Mouse (Mus musculus): Measurements from ENCODE around the gene Nme2. TPM values are rescaled to one million over a fixed set of nuclear protein-coding genes. Genes with fewer than 3 reads are reported as not detected.

Gene Nme2
- polyA plus RNA-seq, 1 experiment from 2014 or later, result 155 TPM

DNA sequence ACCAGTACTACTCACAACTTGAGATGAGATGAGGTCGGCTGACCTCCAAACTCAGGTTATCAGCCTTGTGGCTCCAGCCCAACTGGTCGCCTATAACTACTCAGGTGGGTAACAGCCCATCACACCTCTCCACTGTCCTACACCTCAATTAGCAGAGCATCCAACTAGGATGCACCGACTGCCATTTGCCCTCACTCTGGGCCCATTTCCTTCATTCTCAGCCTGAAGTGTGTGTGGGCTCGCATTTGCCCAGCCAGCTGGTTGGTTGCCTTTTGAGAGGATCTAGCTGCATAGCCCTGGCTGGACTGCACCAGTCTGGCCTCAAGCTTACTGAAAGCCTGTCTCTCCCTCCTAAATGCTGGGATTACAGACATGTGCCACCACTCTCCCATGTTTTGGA is 1.7 kb upstream of the Nme2 start:
- Histone ChIP-seq H3K27ac (ENCODE audit: low read depth, low read length) (no peak overlapping the region), H3K4me1 (replicated peaks; ENCODE audit: control insufficient read depth, insufficient read depth, low read length) (peaks cover 5% of the 10 kb centered on the region; the same call in 1 of the 2 replicates), H3K4me3 (ENCODE audit: low read depth, low read length) (no peak overlapping the region), H3K27me3 (ENCODE audit: control insufficient read depth, insufficient read depth, low read length) (no peaks in the 10 kb centered on the region), H3K9ac (ENCODE audit: low read length) (no peak overlapping the region), H3K4me2 (ENCODE audit: low read depth, low read length, severe bottlenecking) (no peak overlapping the region), H3K36me3 (ENCODE audit: control insufficient read depth, insufficient read depth, low read length) (peaks cover 10% of the 10 kb centered on the region; the same call in 1 of the 2 replicates), H3K9me3 (ENCODE audit: control insufficient read depth, low read length) (no peaks in the 10 kb centered on the region)
- ATAC-seq (replicated peaks; ENCODE audit: low FRiP score), result no peak
- DNase-seq (ENCODE audit: low spot score), result no peak
- 87% methylated on average over 4 of the region's 4 CpGs for WGBS

DNA sequence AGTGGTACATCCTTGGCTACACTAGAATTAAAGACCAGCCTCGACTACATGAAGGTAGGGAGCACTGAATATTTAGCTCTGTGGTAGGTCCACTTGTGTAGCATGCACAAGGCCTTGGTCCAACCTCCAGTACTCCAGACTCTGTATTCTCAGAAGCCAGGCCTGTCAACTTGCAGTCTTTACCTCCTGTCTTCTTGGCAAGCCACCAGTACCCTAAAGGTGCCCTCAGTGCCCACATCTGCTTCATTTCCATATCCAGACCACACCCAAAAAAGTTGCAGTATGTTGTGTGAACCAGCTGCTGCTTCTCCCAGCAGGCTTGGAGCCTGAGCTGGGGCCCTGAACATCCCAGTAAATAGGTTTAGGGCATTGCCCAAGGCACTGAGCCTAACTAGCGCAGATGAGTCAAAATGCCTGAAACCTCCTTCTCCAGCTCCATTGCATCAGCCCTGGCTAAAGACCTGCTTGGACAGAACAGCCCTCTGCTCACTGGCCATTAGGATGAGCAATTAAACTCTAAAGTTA is 1.0 kb upstream of the Nme2 start:
- H3K4me2 ChIP-seq (ENCODE audit: low read depth, low read length, severe bottlenecking), result no peak overlapping the region
- ATAC-seq (replicated peaks; ENCODE audit: low FRiP score), result no peak
- DNase-seq (ENCODE audit: low spot score), result no peak
- H3K4me1 ChIP-seq (replicated peaks; ENCODE audit: control insufficient read depth, insufficient read depth, low read length), result peaks cover 5% of the 10 kb centered on the region; the same call in 1 of the 2 replicates
- H3K4me3 ChIP-seq (ENCODE audit: low read depth, low read length), result no peak overlapping the region
- no peak overlapping the region for H3K9ac ChIP-seq (ENCODE audit: low read length)
- no peaks in the 10 kb centered on the region for H3K9me3 ChIP-seq (ENCODE audit: control insufficient read depth, low read length)
- no peaks in the 10 kb centered on the region for H3K27me3 ChIP-seq (ENCODE audit: control insufficient read depth, insufficient read depth, low read length)
- WGBS, result 88% methylated on average over 2 of the region's 2 CpGs
- H3K36me3 ChIP-seq (ENCODE audit: control insufficient read depth, insufficient read depth, low read length), result peaks cover 8% of the 10 kb centered on the region; the same call in 1 of the 2 replicates
- no peak overlapping the region for H3K27ac ChIP-seq (ENCODE audit: low read depth, low read length)

GRCm38 (mm10) chr11:93955256-93956150 is 556 bp downstream of the Nme2 start:
- WGBS, result under 1% methylated on average over 67 of the region's 67 CpGs
- H3K4me3 ChIP-seq (ENCODE audit: low read depth, low read length), result peak overlapping the region; percentile 64
- H3K9me3 ChIP-seq (ENCODE audit: control insufficient read depth, low read length), result no peaks in the 10 kb centered on the region
- peaks cover 8% of the 10 kb centered on the region; the same call in 1 of the 2 replicates for H3K36me3 ChIP-seq (ENCODE audit: control insufficient read depth, insufficient read depth, low read length)
- peaks cover 5% of the 10 kb centered on the region; the same call in 1 of the 2 replicates for H3K4me1 ChIP-seq (replicated peaks; ENCODE audit: control insufficient read depth, insufficient read depth, low read length)
- DNase-seq (ENCODE audit: low spot score) (peak; percentile 97), ATAC-seq (replicated peaks; ENCODE audit: low FRiP score) (peak; percentile 98)
- H3K27ac ChIP-seq (ENCODE audit: low read depth, low read length), result peak overlapping the region; percentile 87
- peak overlapping the region; percentile 86 for H3K4me2 ChIP-seq (ENCODE audit: low read depth, low read length, severe bottlenecking)
- no peaks in the 10 kb centered on the region for H3K27me3 ChIP-seq (ENCODE audit: control insufficient read depth, insufficient read depth, low read length)
- H3K9ac ChIP-seq (ENCODE audit: low read length), result peak overlapping the region; percentile 79

DNA sequence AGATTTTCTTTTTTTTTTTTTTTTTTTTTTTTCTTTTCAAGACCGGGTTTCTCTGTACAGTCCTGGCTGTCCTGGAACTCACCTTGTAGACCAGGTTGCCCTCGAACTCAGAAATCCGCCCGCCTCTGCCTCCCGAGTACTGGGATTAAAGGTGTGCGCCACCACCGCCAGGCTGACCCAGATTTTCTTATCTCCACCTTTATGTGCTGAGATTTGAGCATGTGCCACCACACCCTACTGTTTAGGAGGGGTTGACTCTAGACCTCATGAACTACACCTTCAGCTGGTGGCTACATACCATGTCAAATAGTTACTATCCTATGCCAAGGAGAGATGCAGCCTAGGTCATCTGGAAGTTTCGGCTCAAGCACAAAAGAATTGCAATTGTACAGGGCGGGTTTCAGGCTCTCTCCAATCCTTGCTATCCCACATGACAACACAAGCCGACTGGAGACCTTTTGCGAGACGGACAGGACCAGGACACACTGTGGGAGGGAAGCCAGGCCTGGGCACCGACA is 1.3 kb downstream of the Nme2 start:
- Histone ChIP-seq H3K4me3 (ENCODE audit: low read depth, low read length) (peak overlapping the region; percentile 64), H3K27ac (ENCODE audit: low read depth, low read length) (peak overlapping the region; percentile 87; the same call in 1 of the 2 replicates), H3K9ac (ENCODE audit: low read length) (peak overlapping the region; percentile 79), H3K9me3 (ENCODE audit: control insufficient read depth, low read length) (no peaks in the 10 kb centered on the region), H3K4me2 (ENCODE audit: low read depth, low read length, severe bottlenecking) (peak overlapping the region; percentile 86), H3K36me3 (ENCODE audit: control insufficient read depth, insufficient read depth, low read length) (peaks cover 6% of the 10 kb centered on the region; the same call in 1 of the 2 replicates), H3K27me3 (ENCODE audit: control insufficient read depth, insufficient read depth, low read length) (no peaks in the 10 kb centered on the region), H3K4me1 (replicated peaks; ENCODE audit: control insufficient read depth, insufficient read depth, low read length) (peaks cover 5% of the 10 kb centered on the region; the same call in 1 of the 2 replicates)
- 42% methylated on average over 13 of the region's 13 CpGs for WGBS
- DNase-seq (ENCODE audit: low spot score) (no peak), ATAC-seq (replicated peaks; ENCODE audit: low FRiP score) (peak; percentile 43)

DNA sequence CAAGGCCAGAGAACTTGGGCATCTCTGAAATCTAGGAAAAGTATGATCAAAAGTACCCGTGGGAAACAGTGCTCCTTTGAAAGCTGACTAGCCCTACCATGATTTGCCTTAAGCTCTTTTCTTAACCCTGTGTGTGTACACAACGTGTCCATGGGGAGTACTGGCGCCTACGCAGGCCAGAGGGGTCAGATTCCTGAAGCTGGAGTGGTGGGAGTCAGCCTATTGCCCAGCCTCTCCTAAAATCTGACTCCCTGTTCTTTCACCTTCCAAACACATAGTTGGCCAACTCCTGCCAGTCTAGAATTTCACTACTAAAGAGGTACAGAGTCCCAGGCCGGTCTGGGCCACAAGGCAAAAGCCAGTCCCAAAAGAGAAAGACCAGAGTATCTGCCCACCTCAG is 3.7 kb downstream of the Nme2 start:
- Histone ChIP-seq H3K27ac (ENCODE audit: low read depth, low read length) (no peak overlapping the region), H3K36me3 (ENCODE audit: control insufficient read depth, insufficient read depth, low read length) (no peaks in the 10 kb centered on the region; the same call in 1 of the 2 replicates), H3K4me2 (ENCODE audit: low read depth, low read length, severe bottlenecking) (no peak overlapping the region), H3K9me3 (ENCODE audit: control insufficient read depth, low read length) (no peaks in the 10 kb centered on the region), H3K27me3 (ENCODE audit: control insufficient read depth, insufficient read depth, low read length) (no peaks in the 10 kb centered on the region), H3K4me1 (replicated peaks; ENCODE audit: control insufficient read depth, insufficient read depth, low read length) (peaks cover 5% of the 10 kb centered on the region; the same call in 1 of the 2 replicates), H3K4me3 (ENCODE audit: low read depth, low read length) (no peak overlapping the region), H3K9ac (ENCODE audit: low read length) (no peak overlapping the region)
- no peak for ATAC-seq (replicated peaks; ENCODE audit: low FRiP score)
- DNase-seq (ENCODE audit: low spot score), result no peak
- WGBS, result 67% methylated on average over 5 of the region's 5 CpGs

- Histone ChIP-seq H3K4me3 (ENCODE audit: low read depth, low read length) (no peak overlapping the region), H3K4me2 (ENCODE audit: low read depth, low read length, severe bottlenecking) (no peak overlapping the region), H3K27me3 (ENCODE audit: control insufficient read depth, insufficient read depth, low read length) (no peaks in the 10 kb centered on the region), H3K27ac (ENCODE audit: low read depth, low read length) (no peak overlapping the region), H3K36me3 (ENCODE audit: control insufficient read depth, insufficient read depth, low read length) (no peaks in the 10 kb centered on the region; the same call in 1 of the 2 replicates), H3K9ac (ENCODE audit: low read length) (no peak overlapping the region), H3K9me3 (ENCODE audit: control insufficient read depth, low read length) (no peaks in the 10 kb centered on the region), H3K4me1 (replicated peaks; ENCODE audit: control insufficient read depth, insufficient read depth, low read length) (peaks cover 5% of the 10 kb centered on the region; the same call in 1 of the 2 replicates)
- 95% methylated on average over 1 of the region's 1 CpGs for WGBS
- ATAC-seq (replicated peaks; ENCODE audit: low FRiP score) (no peak), DNase-seq (ENCODE audit: low spot score) (no peak)
These were observed 6.0 kb downstream of the Nme2 start for GRCm38 (mm10) chr11:93950045-93950444.

DNA sequence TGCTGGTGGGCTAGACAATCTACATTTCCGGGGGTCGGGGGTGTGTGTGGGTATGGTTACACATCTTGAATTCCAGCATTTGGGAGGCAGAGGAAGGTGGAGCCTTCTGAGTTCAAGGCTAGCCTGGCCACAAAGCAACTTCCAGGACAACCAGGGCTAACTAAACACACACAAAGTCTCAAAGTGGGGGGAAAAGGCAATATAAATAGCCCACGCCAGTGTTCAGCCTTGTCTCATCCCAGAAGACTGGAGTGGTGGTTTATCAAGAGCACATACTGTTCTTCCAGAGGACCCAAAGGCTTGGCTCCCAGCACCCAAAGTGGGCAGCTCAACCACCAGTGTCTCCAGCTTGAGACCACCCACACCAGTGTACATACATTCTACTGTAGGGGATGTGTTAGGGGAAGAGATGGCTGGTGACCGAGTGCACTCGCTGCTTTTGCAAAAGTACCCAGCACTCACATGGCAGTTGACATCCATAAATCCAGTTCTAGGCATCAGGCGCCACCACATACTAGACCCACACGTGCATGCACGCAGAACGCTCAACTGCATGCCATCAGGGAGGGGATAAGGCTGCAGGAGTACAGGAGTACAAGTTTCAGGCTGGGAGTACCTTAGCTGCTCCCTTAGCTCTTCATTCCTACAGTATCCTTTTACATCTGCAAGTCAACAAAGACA is 7.0 kb downstream of the Nme2 start:
- no peaks in the 10 kb centered on the region for H3K9me3 ChIP-seq (ENCODE audit: control insufficient read depth, low read length)
- no peak overlapping the region for H3K27ac ChIP-seq (ENCODE audit: low read depth, low read length)
- WGBS, result 93% methylated on average over 9 of the region's 9 CpGs
- H3K9ac ChIP-seq (ENCODE audit: low read length), result no peak overlapping the region
- 0 out of 2 replicates have a peak, but pooled peaks cover 1% of the 10 kb centered on the region for H3K4me1 ChIP-seq (replicated peaks; ENCODE audit: control insufficient read depth, insufficient read depth, low read length)
- H3K4me2 ChIP-seq (ENCODE audit: low read depth, low read length, severe bottlenecking), result no peak overlapping the region
- ATAC-seq (replicated peaks; ENCODE audit: low FRiP score), result no peak
- H3K4me3 ChIP-seq (ENCODE audit: low read depth, low read length), result no peak overlapping the region
- no peaks in the 10 kb centered on the region; the same call in 1 of the 2 replicates for H3K36me3 ChIP-seq (ENCODE audit: control insufficient read depth, insufficient read depth, low read length)
- no peaks in the 10 kb centered on the region for H3K27me3 ChIP-seq (ENCODE audit: control insufficient read depth, insufficient read depth, low read length)
- no peak for DNase-seq (ENCODE audit: low spot score)

GRCm38 (mm10) chr11:93944986-93945385 is 11.1 kb downstream of the Nme2 start:
- 68% methylated on average over 3 of the region's 3 CpGs for WGBS
- H3K4me3 ChIP-seq (ENCODE audit: low read depth, low read length), result no peak overlapping the region
- H3K9ac ChIP-seq (ENCODE audit: low read length), result no peak overlapping the region
- no peaks in the 10 kb centered on the region for H3K27me3 ChIP-seq (ENCODE audit: control insufficient read depth, insufficient read depth, low read length)
- H3K4me2 ChIP-seq (ENCODE audit: low read depth, low read length, severe bottlenecking), result no peak overlapping the region
- ATAC-seq (replicated peaks; ENCODE audit: low FRiP score) (no peak), DNase-seq (ENCODE audit: low spot score) (no peak)
- no peaks in the 10 kb centered on the region for H3K9me3 ChIP-seq (ENCODE audit: control insufficient read depth, low read length)
- H3K36me3 ChIP-seq (ENCODE audit: control insufficient read depth, insufficient read depth, low read length), result no peaks in the 10 kb centered on the region; the same call in 1 of the 2 replicates
- H3K4me1 ChIP-seq (replicated peaks; ENCODE audit: control insufficient read depth, insufficient read depth, low read length), result no peaks in the 10 kb centered on the region
- no peak overlapping the region for H3K27ac ChIP-seq (ENCODE audit: low read depth, low read length)
